Mouse (Mus musculus) embryonic fibroblast, embryonic 13.5 days (primary cell): ENCODE measurements at regions not wholly inside any gene's neighbourhood (a gene's known extent, or its start where the extent isn't known, plus 50 kb on each side); places are given as distances from the start of the nearest gene placed in this dataset.

Source experiments
- H3K27ac ChIP-seq: 2 replicates; pipeline ENCODE4 v1.5.1; 2012; ENCODE audit warnings: low read length, control low read depth, inconsistent platforms; ENCODE audit not compliant: insufficient read depth
- H3K4me1 ChIP-seq: 2 replicates; pipeline ENCODE4 v1.6.1; 2011; ENCODE audit warnings: low read length; ENCODE audit not compliant: control insufficient read depth, insufficient read depth
- H3K4me3 ChIP-seq: 2 replicates; pipeline ENCODE4 v1.5.1; 2011; ENCODE audit warnings: mild to moderate bottlenecking, control low read depth, low read length; ENCODE audit not compliant: insufficient read depth
- CTCF ChIP-seq: IDR thresholded peaks from 2 replicates; pipeline ENCODE4 v1.5.1; 2011; ENCODE audit warnings: mild to moderate bottlenecking, control low read depth, low read length, moderate library complexity, borderline replicate concordance; ENCODE audit not compliant: insufficient read depth
- POLR2A ChIP-seq: IDR thresholded peaks from 2 replicates; pipeline ENCODE4 v1.6.1; 2011; ENCODE audit warnings: low read depth, mild to moderate bottlenecking, control low read depth, low read length, moderate library complexity

- Histone ChIP-seq H3K4me1 (no peaks in the 10 kb centered on the region; the same call in 1 of the 2 replicates), H3K27ac (no peak overlapping the region), H3K4me3 (no peak overlapping the region)
- no peak for TF ChIP-seq CTCF
- TF ChIP-seq POLR2A, result no peak
Observed at GRCm38 (mm10) chr3:118418981-118419380, 142.9 kb upstream of the Dpyd start.

- Histone ChIP-seq H3K4me3 (no peak overlapping the region), H3K27ac (no peak overlapping the region), H3K4me1 (no peaks in the 10 kb centered on the region; the same call in 1 of the 2 replicates)
- no peak for TF ChIP-seq POLR2A
- no peak for TF ChIP-seq CTCF
Observed at GRCm38 (mm10) chr3:118421701-118422100, 140.2 kb upstream of the Dpyd start.

- H3K27ac ChIP-seq, result no peak overlapping the region
- TF ChIP-seq CTCF (no peak), POLR2A (no peak)
- no peak overlapping the region for H3K4me3 ChIP-seq
- H3K4me1 ChIP-seq, result peaks cover 4% of the 10 kb centered on the region; the same call in 1 of the 2 replicates
Observed at GRCm38 (mm10) chr3:118425748-118426147, 136.2 kb upstream of the Dpyd start.

- no peak overlapping the region for H3K27ac ChIP-seq
Observed at GRCm38 (mm10) chr3:118428523-118428922, 133.4 kb upstream of the Dpyd start.

GRCm38 (mm10) chr3:118429825-118430630 is 131.9 kb upstream of the Dpyd start:
- Histone ChIP-seq H3K4me1 (peaks cover 4% of the 10 kb centered on the region; the same call in 1 of the 2 replicates), H3K27ac (no peak overlapping the region), H3K4me3 (peak overlapping the region; percentile 25; the same call in 1 of the 2 replicates)
- TF ChIP-seq CTCF (no peak), POLR2A (no peak)

More at GRCm38 (mm10) chr3:118428523-118428922, 133.4 kb upstream of the Dpyd start:
- H3K4me1 ChIP-seq, result peaks cover 4% of the 10 kb centered on the region; the same call in 1 of the 2 replicates
- TF ChIP-seq POLR2A, result no peak
- TF ChIP-seq CTCF, result peak; percentile 73
- no peak overlapping the region for H3K4me3 ChIP-seq

- Histone ChIP-seq H3K4me3 (peak overlapping the region; percentile 25; the same call in 1 of the 2 replicates), H3K4me1 (peaks cover 4% of the 10 kb centered on the region; the same call in 1 of the 2 replicates), H3K27ac (no peak overlapping the region)
- TF ChIP-seq CTCF (no peak), POLR2A (no peak)
Observed at GRCm38 (mm10) chr3:118430631-118430906, 131.4 kb upstream of the Dpyd start.

- Histone ChIP-seq H3K4me1 (peaks cover 4% of the 10 kb centered on the region; the same call in 1 of the 2 replicates), H3K4me3 (no peak overlapping the region), H3K27ac (no peak overlapping the region)
- TF ChIP-seq POLR2A (no peak), CTCF (no peak)
Observed at GRCm38 (mm10) chr3:118431031-118431723, 130.8 kb upstream of the Dpyd start.

GRCm38 (mm10) chr3:118433441-118434021 is 128.4 kb upstream of the Dpyd start:
- peaks cover 4% of the 10 kb centered on the region; the same call in 1 of the 2 replicates for H3K4me1 ChIP-seq
- peak overlapping the region; percentile 58 for H3K4me3 ChIP-seq
- no peak for TF ChIP-seq POLR2A
- no peak for TF ChIP-seq CTCF
- H3K27ac ChIP-seq, result no peak overlapping the region

- peak overlapping the region; percentile 38 for H3K4me3 ChIP-seq
- peaks cover 4% of the 10 kb centered on the region; the same call in 1 of the 2 replicates for H3K4me1 ChIP-seq
- TF ChIP-seq CTCF (no peak), POLR2A (no peak)
- no peak overlapping the region for H3K27ac ChIP-seq
Observed at GRCm38 (mm10) chr3:118434311-118434710, 127.6 kb upstream of the Dpyd start.
